Mouse (Mus musculus): ENCODE results near the gene Nos1ap. TPM values are rescaled to one million over a fixed set of nuclear protein-coding genes. Genes with fewer than 3 reads are reported as not detected.

Nos1ap gene
- total and polyA plus RNA-seq, 2 experiments from 2014 or later, result 18.4 to 24.0 TPM

GRCm38 (mm10) chr1:170623432-170623831 is 33.8 kb upstream of the Nos1ap start:
- H3K27ac ChIP-seq (ENCODE audit: low read depth, low read length), result no peak overlapping the region
- H3K9me3 ChIP-seq (ENCODE audit: low read length), result peaks cover 6% of the 10 kb centered on the region; the same call in 1 of the 2 replicates
- H3K4me3 ChIP-seq (ENCODE audit: low read depth, low read length), result no peak overlapping the region
- no peak overlapping the region for H3K4me2 ChIP-seq (ENCODE audit: low read depth, low read length, poor library complexity, severe bottlenecking)
- no peaks in the 10 kb centered on the region for H3K4me1 ChIP-seq (ENCODE audit: insufficient read depth, low read length)
- no peaks in the 10 kb centered on the region for H3K36me3 ChIP-seq (ENCODE audit: insufficient read depth, low read length)
- ATAC-seq (ENCODE audit: low FRiP score) (no peak), DNase-seq (ENCODE audit: low spot score) (no peak)
- no peaks in the 10 kb centered on the region for H3K27me3 ChIP-seq (ENCODE audit: insufficient read depth, low read length)
- WGBS, result 92% methylated on average over 1 of the region's 1 CpGs
- H3K9ac ChIP-seq (replicated peaks; ENCODE audit: low read length, poor library complexity, severe bottlenecking), result no peak overlapping the region
- no peak for TF ChIP-seq CTCF (IDR thresholded peaks at IDR 0.05)

GRCm38 (mm10) chr1:170622934-170623333 is 33.3 kb upstream of the Nos1ap start:
- Histone ChIP-seq H3K9ac (replicated peaks; ENCODE audit: low read length, poor library complexity, severe bottlenecking) (no peak overlapping the region), H3K9me3 (ENCODE audit: low read length) (peaks cover 6% of the 10 kb centered on the region; the same call in 1 of the 2 replicates), H3K36me3 (ENCODE audit: insufficient read depth, low read length) (no peaks in the 10 kb centered on the region), H3K27me3 (ENCODE audit: insufficient read depth, low read length) (no peaks in the 10 kb centered on the region), H3K27ac (ENCODE audit: low read depth, low read length) (no peak overlapping the region), H3K4me1 (ENCODE audit: insufficient read depth, low read length) (no peaks in the 10 kb centered on the region), H3K4me3 (ENCODE audit: low read depth, low read length) (no peak overlapping the region), H3K4me2 (ENCODE audit: low read depth, low read length, poor library complexity, severe bottlenecking) (no peak overlapping the region)
- WGBS, result 76% methylated on average over 5 of the region's 5 CpGs
- TF ChIP-seq CTCF (IDR thresholded peaks at IDR 0.05), result no peak
- ATAC-seq (ENCODE audit: low FRiP score) (no peak), DNase-seq (ENCODE audit: low spot score) (no peak)

GRCm38 (mm10) chr1:170619686-170620374 is 30.2 kb upstream of the Nos1ap start:
- Histone ChIP-seq H3K36me3 (ENCODE audit: insufficient read depth, low read length) (no peaks in the 10 kb centered on the region), H3K9ac (replicated peaks; ENCODE audit: low read length, poor library complexity, severe bottlenecking) (no peak overlapping the region), H3K27ac (ENCODE audit: low read depth, low read length) (no peak overlapping the region), H3K27me3 (ENCODE audit: insufficient read depth, low read length) (no peaks in the 10 kb centered on the region), H3K9me3 (ENCODE audit: low read length) (peaks cover 6% of the 10 kb centered on the region; the same call in 1 of the 2 replicates), H3K4me2 (ENCODE audit: low read depth, low read length, poor library complexity, severe bottlenecking) (no peak overlapping the region), H3K4me1 (ENCODE audit: insufficient read depth, low read length) (no peaks in the 10 kb centered on the region), H3K4me3 (ENCODE audit: low read depth, low read length) (no peak overlapping the region)
- ATAC-seq (ENCODE audit: low FRiP score) (no peak), DNase-seq (ENCODE audit: low spot score) (no peak)
- no peak for TF ChIP-seq CTCF (IDR thresholded peaks at IDR 0.05)
- WGBS, result 81% methylated on average over 2 of the region's 2 CpGs

- 57% methylated on average over 18 of the region's 18 CpGs for WGBS
- H3K4me2 ChIP-seq (ENCODE audit: low read depth, low read length, poor library complexity, severe bottlenecking), result no peak overlapping the region
- no peak overlapping the region for H3K27ac ChIP-seq (ENCODE audit: low read depth, low read length)
- DNase-seq (ENCODE audit: low spot score) (peak; percentile 89), ATAC-seq (ENCODE audit: low FRiP score) (peak; percentile 89)
- no peaks in the 10 kb centered on the region for H3K36me3 ChIP-seq (ENCODE audit: insufficient read depth, low read length)
- no peaks in the 10 kb centered on the region for H3K9me3 ChIP-seq (ENCODE audit: low read length)
- no peak overlapping the region for H3K9ac ChIP-seq (replicated peaks; ENCODE audit: low read length, poor library complexity, severe bottlenecking)
- peak; percentile 96 for TF ChIP-seq CTCF (IDR thresholded peaks at IDR 0.05)
- H3K4me1 ChIP-seq (ENCODE audit: insufficient read depth, low read length), result no peaks in the 10 kb centered on the region
- no peak overlapping the region for H3K4me3 ChIP-seq (ENCODE audit: low read depth, low read length)
- H3K27me3 ChIP-seq (ENCODE audit: insufficient read depth, low read length), result no peaks in the 10 kb centered on the region
Measured at GRCm38 (mm10) chr1:170612968-170613872, 23.6 kb upstream of the Nos1ap start.

- no peaks in the 10 kb centered on the region for H3K4me1 ChIP-seq (ENCODE audit: insufficient read depth, low read length)
- no peak overlapping the region for H3K9ac ChIP-seq (replicated peaks; ENCODE audit: low read length, poor library complexity, severe bottlenecking)
- no peak for ATAC-seq (ENCODE audit: low FRiP score)
- H3K4me2 ChIP-seq (ENCODE audit: low read depth, low read length, poor library complexity, severe bottlenecking), result no peak overlapping the region
- H3K27ac ChIP-seq (ENCODE audit: low read depth, low read length), result no peak overlapping the region
- no peak for DNase-seq (ENCODE audit: low spot score)
- 95% methylated on average over 3 of the region's 3 CpGs for WGBS
- no peaks in the 10 kb centered on the region for H3K9me3 ChIP-seq (ENCODE audit: low read length)
- H3K27me3 ChIP-seq (ENCODE audit: insufficient read depth, low read length), result no peaks in the 10 kb centered on the region
- no peaks in the 10 kb centered on the region for H3K36me3 ChIP-seq (ENCODE audit: insufficient read depth, low read length)
- TF ChIP-seq CTCF (IDR thresholded peaks at IDR 0.05), result no peak
- no peak overlapping the region for H3K4me3 ChIP-seq (ENCODE audit: low read depth, low read length)
Measured at GRCm38 (mm10) chr1:170611631-170612030, 22.0 kb upstream of the Nos1ap start.

GRCm38 (mm10) chr1:170610695-170611094 is 21.0 kb upstream of the Nos1ap start:
- Histone ChIP-seq H3K9ac (replicated peaks; ENCODE audit: low read length, poor library complexity, severe bottlenecking) (no peak overlapping the region), H3K27me3 (ENCODE audit: insufficient read depth, low read length) (no peaks in the 10 kb centered on the region), H3K4me1 (ENCODE audit: insufficient read depth, low read length) (no peaks in the 10 kb centered on the region), H3K4me2 (ENCODE audit: low read depth, low read length, poor library complexity, severe bottlenecking) (no peak overlapping the region), H3K4me3 (ENCODE audit: low read depth, low read length) (no peak overlapping the region), H3K9me3 (ENCODE audit: low read length) (no peaks in the 10 kb centered on the region), H3K36me3 (ENCODE audit: insufficient read depth, low read length) (no peaks in the 10 kb centered on the region), H3K27ac (ENCODE audit: low read depth, low read length) (no peak overlapping the region)
- ATAC-seq (ENCODE audit: low FRiP score), result no peak
- no peak for TF ChIP-seq CTCF (IDR thresholded peaks at IDR 0.05)
- DNase-seq (ENCODE audit: low spot score), result no peak
- 94% methylated on average over 3 of the region's 3 CpGs for WGBS
